Mouse (Mus musculus) heart, adult 2 months (tissue): ENCODE data around the gene Errfi1. TPM values are rescaled to one million over a fixed set of nuclear protein-coding genes. Genes with fewer than 3 reads are reported as not detected.

Experiments used
- DNase-seq, 2 experiments: peaks; one replicate each; pipeline ENCODE4 v3.0.0; 2021
- H3K27ac ChIP-seq: fragments of 200-600 bp; 2 replicates; pipeline ENCODE4 v1.8.1; 2022
- H3K27me3 ChIP-seq: fragments of 200-500 bp; 2 replicates; pipeline ENCODE4 v1.6.1; 2012; ENCODE audit warnings: mild to moderate bottlenecking, low read length, inconsistent platforms, mixed read lengths; ENCODE audit not compliant: control insufficient read depth, insufficient read depth
- H3K36me3 ChIP-seq: fragments of 200-500 bp; 2 replicates; pipeline ENCODE4 v1.6.1; 2012; ENCODE audit warnings: low read length, inconsistent platforms; ENCODE audit not compliant: control insufficient read depth, insufficient read depth
- H3K4me1 ChIP-seq: fragments of 200-500 bp; 2 replicates; pipeline ENCODE4 v1.6.1; 2011; ENCODE audit warnings: low read length; ENCODE audit not compliant: control insufficient read depth, insufficient read depth
- H3K4me3 ChIP-seq: fragments of 200-600 bp; 2 replicates; pipeline ENCODE4 v1.8.1; 2022
- H3K79me2 ChIP-seq: fragments of 200-500 bp; replicated peaks from 2 replicates; pipeline ENCODE4 v1.6.1; 2012; ENCODE audit warnings: mild to moderate bottlenecking, inconsistent platforms, low read length, moderate library complexity, mixed read lengths; ENCODE audit not compliant: control insufficient read depth, insufficient read depth
- H3K9ac ChIP-seq: fragments of 200-500 bp; 2 replicates; pipeline ENCODE4 v1.6.1; 2012; ENCODE audit warnings: low read depth, mild to moderate bottlenecking, control low read depth, inconsistent platforms, low read length, mixed read lengths
- CTCF ChIP-seq: fragments of 200-600 bp; IDR thresholded peaks from 2 replicates; pipeline ENCODE4 v1.8.1; 2022; ENCODE audit warnings: antibody characterized with exemption, mild to moderate bottlenecking, moderate library complexity
- EP300 ChIP-seq: fragments of 200-500 bp; IDR thresholded peaks from 2 replicates; pipeline ENCODE4 v1.6.1; 2011; ENCODE audit warnings: low read depth, low read length, control low read depth; ENCODE audit not compliant: insufficient read depth
- POLR2A ChIP-seq: fragments of 200-500 bp; IDR thresholded peaks from 2 replicates; pipeline ENCODE4 v1.6.1; 2011; ENCODE audit warnings: mild to moderate bottlenecking, low read depth, low read length, control low read depth; ENCODE audit not compliant: insufficient read depth
- WGBS: fragments of 180-500 bp; shearing (Covaris S2); methylation state at CpG from one replicate; pipeline ENCODE4 v1.1.7; 2018; 5-methylcytosine and 5-hydroxymethylcytosine counted together
- intact Hi-C: fragments of 180-260 bp; cut with DNase I; formaldehyde crosslinking; loops from one replicate; pipeline ENCODE4 v1.15.1; 2025
- polyA plus RNA-seq: library from polyadenylated mRNA; depleted of rRNA; stranded (reverse); fragments of >200 nt; gene quantifications from 2 replicates; pipeline ENCODE4 v1.2.3, GENCODE M21; 2012
- total RNA-seq, 2 experiments: library from RNA; stranded (reverse); gene quantifications; 2 replicates each; pipeline ENCODE4 v1.2.3; 2021

Gene Errfi1
- total and polyA plus RNA-seq, 3 experiments = 21.3 to 44.1 (median 22.1) TPM

DNA sequence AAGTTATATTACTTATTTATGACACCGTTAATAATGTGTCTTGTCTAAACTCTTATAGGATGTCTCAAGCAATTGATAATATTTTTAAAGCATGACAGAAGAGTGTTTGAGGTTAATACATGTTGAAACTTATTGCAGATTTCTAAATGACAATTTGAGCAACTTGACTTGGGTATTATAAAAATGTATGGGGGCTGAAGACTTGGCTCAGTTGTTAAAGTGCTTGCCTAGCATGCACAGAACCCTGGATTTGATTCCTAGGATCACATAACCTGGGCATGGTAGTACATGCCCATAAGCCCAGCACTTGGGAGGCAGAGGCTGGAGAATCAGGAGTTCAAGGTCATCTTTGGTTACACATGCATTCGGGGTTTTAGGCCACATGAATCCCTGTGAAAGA is 15.1 kb downstream of the Errfi1 start:
- no peak overlapping the region for H3K4me3 ChIP-seq
- H3K27ac ChIP-seq = no peak overlapping the region
- H3K36me3 ChIP-seq = peaks cover 7% of the 10 kb centered on the region
- intact Hi-C loops = no loop called here
- peaks cover 15% of the 10 kb centered on the region for H3K4me1 ChIP-seq
- no peak overlapping the region for H3K9ac ChIP-seq
- H3K79me2 ChIP-seq = no peaks in the 10 kb centered on the region
- DNase-seq = no peak
- TF ChIP-seq POLR2A = no peak
- H3K27me3 ChIP-seq = no peaks in the 10 kb centered on the region
- WGBS = 81% methylated on average over 2 of the region's 2 CpGs

DNA sequence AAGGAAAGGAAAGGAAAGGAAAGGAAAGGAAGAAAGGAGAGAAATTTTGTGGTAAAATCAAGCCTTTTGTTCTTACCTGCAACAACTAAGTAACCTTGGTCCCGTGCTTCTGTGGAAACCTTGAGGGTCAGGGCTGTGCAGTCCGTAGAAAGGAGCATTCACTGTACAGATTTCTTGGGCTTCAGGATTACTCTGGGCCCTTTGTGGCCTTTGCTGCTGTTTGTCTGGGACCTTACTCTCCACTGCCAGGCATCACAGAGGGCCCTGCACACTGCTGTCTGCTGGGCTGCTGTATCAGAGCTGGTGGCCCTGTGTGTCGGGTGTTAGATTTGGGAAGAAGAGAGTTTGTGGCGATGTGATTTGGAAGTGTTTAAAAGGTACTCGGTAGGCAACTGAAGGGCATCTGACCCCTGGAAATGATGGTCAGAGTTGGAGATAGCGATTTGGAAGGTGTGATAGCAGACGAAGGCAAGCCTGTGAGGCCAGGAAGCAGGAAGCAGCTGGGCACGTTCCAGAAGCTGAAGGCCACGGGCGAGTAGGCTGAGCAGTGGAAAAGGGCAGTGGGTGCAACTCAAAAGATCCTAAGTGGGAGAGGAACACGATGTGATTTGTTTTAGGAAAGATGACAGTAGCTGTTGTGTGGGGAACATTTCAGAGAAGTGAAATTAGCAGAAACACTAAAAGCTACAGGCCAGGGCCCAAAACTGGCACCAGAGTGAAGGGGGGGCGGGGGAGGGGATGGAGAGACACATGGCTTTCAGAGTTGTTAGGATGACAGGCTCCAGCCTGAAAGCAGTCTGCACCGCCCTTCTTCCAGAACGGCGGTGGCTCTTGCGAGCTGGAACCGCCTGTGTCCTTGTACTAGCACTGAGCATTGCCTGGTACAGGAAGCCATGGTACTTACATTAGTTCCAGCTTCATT is 15.8 kb downstream of the Errfi1 start:
- TF ChIP-seq EP300 (0 out of 2 replicates have a peak, but pooled peaks have one; percentile 11), CTCF (no peak)
- 39% methylated on average over 17 of the region's 17 CpGs for WGBS
- Histone ChIP-seq H3K4me3 (no peak overlapping the region), H3K9ac (no peak overlapping the region), H3K36me3 (peaks cover 7% of the 10 kb centered on the region), H3K79me2 (no peaks in the 10 kb centered on the region), H3K27me3 (no peaks in the 10 kb centered on the region), H3K27ac (no peak overlapping the region), H3K4me1 (peaks cover 15% of the 10 kb centered on the region)
- no peak for DNase-seq
- intact Hi-C loops = no loop called here

DNA sequence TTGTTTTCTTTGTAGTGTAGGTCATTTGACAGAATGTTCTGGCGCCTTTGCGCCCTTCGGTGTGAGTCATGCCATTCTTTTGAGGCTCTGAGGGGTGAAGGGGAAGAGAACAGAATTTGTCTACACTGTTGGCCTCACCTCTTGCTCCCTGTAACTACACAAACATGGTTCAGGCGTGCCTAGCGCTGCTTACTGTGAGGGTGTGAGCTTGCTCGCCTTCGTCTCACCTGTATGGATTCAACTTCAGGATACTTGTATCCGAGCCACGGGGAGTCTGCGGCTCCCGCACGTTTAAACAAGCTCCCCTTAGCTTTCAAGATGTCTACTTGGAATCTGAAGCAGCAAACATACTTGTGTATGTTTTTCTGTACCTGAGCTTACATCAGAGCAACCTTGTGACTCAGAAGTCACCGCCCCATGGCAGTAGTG is 17.3 kb downstream of the Errfi1 start:
- Histone ChIP-seq H3K36me3 (peaks cover 2% of the 10 kb centered on the region; the same call in 1 of the 2 replicates), H3K27ac (peak overlapping the region; percentile 27; the same call in 1 of the 2 replicates), H3K79me2 (no peaks in the 10 kb centered on the region), H3K9ac (no peak overlapping the region), H3K27me3 (no peaks in the 10 kb centered on the region), H3K4me1 (peaks cover 15% of the 10 kb centered on the region), H3K4me3 (no peak overlapping the region)
- WGBS = 86% methylated on average over 13 of the region's 13 CpGs
- intact Hi-C loops = no loop called here
- DNase-seq = no peak
- no peak for TF ChIP-seq CTCF
- TF ChIP-seq POLR2A = no peak
- no peak for TF ChIP-seq EP300

DNA sequence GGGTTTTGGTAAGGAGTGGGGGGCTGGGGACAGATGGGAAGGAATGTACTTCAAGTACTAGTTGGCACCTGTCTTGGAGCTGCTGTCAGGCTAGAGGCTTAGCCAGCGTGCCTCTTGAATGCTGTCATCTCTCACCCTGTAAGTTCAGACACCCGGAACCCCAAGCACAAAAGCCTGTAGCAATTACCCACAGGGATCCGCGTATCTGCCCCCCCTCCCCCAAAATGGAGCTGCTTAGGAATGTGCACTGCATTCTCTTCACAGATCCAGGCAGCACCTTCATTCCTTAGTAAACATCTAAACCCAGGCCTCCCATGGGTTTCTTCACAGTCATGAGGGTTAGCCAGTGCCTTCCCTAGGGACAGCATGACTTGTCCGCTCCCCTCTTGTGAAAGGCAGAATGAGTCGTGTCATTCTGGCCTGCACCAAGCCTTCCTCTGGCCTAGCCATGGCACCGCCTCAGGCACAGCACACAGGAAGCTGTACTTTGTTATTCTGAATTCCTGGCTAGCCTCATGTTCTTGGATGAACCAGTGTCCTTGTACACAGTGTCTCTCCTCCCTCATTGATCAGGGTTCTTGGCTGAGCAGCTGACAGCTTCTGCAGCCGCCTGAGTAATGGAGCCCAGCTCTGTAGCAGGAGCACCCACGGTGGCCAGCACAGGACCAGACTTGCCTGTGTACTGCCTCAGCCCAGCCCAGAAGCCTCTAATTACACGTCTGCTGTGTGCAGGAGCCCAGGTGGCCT is 17.8 kb downstream of the Errfi1 start:
- Histone ChIP-seq H3K27ac (peak overlapping the region; percentile 33), H3K4me3 (no peak overlapping the region), H3K9ac (no peak overlapping the region), H3K79me2 (no peaks in the 10 kb centered on the region), H3K36me3 (peaks cover 2% of the 10 kb centered on the region; the same call in 1 of the 2 replicates), H3K27me3 (no peaks in the 10 kb centered on the region), H3K4me1 (peaks cover 15% of the 10 kb centered on the region)
- peak; percentile 59 to 69 for DNase-seq
- TF ChIP-seq CTCF (no peak), EP300 (peak; percentile 57; the same call in 1 of the 2 replicates)
- intact Hi-C loops = no loop called here
- 47% methylated on average over 10 of the region's 10 CpGs for WGBS

DNA sequence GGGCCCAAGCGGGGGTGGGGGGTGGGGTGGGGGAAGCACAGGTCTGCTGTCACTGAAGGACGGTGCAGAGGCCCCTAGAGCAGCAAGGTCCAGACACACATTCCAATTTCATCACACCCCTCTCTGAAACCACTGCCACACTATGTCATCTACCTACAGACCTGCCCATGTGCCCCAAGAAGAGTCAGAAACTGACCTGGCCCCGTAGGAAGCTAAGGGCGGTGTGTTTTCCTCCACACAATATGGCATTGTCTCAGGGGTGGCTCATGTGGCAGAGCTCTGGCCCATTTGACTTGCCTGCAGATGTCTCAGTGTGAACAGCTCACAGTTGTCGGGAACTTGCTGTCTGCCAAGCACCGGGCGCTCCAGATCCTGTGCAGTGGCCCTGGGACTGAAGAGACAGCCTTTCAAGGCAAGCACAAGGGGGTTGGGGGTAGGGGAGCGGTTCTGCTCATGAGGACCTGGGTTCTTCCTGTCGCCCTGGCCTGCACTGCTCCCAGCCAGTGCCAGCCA is 18.5 kb downstream of the Errfi1 start:
- DNase-seq = peak in 1 of 2 experiments; percentile 40
- no peak overlapping the region for H3K4me3 ChIP-seq
- peaks cover 2% of the 10 kb centered on the region; the same call in 1 of the 2 replicates for H3K36me3 ChIP-seq
- no peak for TF ChIP-seq CTCF
- TF ChIP-seq POLR2A = no peak
- TF ChIP-seq EP300 = no peak
- peak overlapping the region; percentile 33 for H3K27ac ChIP-seq
- 70% methylated on average over 9 of the region's 9 CpGs for WGBS
- peaks cover 15% of the 10 kb centered on the region for H3K4me1 ChIP-seq
- intact Hi-C loops = no loop called here
- no peaks in the 10 kb centered on the region for H3K27me3 ChIP-seq
- H3K9ac ChIP-seq = no peak overlapping the region
- H3K79me2 ChIP-seq = no peaks in the 10 kb centered on the region
